Mouse (Mus musculus) macrophage (primary cell): ENCODE measurements around the gene Pmm1. TPM values are rescaled to one million over a fixed set of nuclear protein-coding genes. Genes with fewer than 3 reads are reported as not detected.

Experiments used
- H3K27ac ChIP-seq: fragments of 350-480 bp; formaldehyde crosslinking; 2 replicates; pipeline ENCODE4 v1.9.0; 2021
- H3K36me3 ChIP-seq: fragments of 350-480 bp; formaldehyde crosslinking; 2 replicates; pipeline ENCODE4 v1.9.0; 2021; ENCODE audit errors: inconsistent target
- H3K4me3 ChIP-seq: fragments of 350-480 bp; formaldehyde crosslinking; 2 replicates; pipeline ENCODE4 v1.9.0; 2021; ENCODE audit errors: inconsistent target
- H3K79me2 ChIP-seq: fragments of 350-480 bp; formaldehyde crosslinking; 2 replicates; pipeline ENCODE4 v1.9.0; 2021; ENCODE audit errors: inconsistent target
- WGBS: methylation state at CpG from one replicate; pipeline ENCODE4 v1.1.7; 2026; ENCODE audit warnings: inconsistent platforms; ENCODE audit not compliant: missing documents; 5-methylcytosine and 5-hydroxymethylcytosine counted together
- polyA plus RNA-seq: library from polyadenylated mRNA; stranded (reverse); fragments of 250-400 nt; gene quantifications from 3 replicates; pipeline ENCODE4 v1.2.4, GENCODE M21; 2018; ENCODE audit warnings: inconsistent platforms

Pmm1 gene
- polyA plus RNA-seq, 1 experiment from 2014 or later: 10.2 TPM

GRCm38 (mm10) chr15:81967821-81968220 lies 7.1 kb upstream of the Pmm1 start:
- H3K27ac ChIP-seq: no peak overlapping the region
- WGBS: 96% methylated on average over 5 of the region's 5 CpGs

DNA sequence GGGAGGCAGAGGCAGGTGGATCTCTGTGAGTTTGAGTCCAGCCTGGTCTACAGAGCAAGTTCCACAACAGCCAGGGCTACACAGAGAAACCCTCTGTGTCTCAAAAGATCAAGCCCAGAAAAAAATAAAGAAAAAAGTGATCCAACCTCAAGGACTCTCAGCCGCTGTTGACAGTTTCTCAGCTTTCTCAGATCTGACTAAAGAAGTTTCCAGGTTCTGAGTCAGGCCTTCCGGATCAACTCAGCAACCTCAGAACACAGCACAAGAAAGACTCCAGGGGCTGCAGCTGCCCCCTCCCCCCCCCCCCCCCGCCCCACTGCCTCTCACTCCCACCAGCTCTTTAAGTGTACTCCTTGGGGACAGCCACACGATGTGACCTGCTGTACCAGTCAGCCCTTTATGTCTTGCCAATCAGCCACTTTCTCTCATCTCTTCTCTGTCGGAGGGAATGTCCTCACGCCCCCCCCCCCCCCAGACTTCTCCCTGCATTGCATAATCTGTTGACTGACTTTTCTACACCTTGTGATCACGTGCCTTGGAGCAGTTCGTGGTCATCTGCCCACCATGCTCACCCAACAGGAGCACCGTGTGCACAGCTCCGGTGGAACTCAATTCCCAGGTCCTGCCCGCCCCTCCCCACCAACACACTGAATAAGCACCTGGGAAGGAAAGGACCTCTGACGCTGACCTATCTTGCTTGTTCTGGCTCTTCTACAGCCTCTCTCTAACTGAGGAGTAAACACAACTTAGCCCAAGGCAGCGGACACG lies 5.5 kb upstream of the Pmm1 start:
- Histone ChIP-seq H3K27ac (no peak overlapping the region), H3K36me3 (no peaks in the 10 kb centered on the region), H3K79me2 (no peaks in the 10 kb centered on the region), H3K4me3 (no peak overlapping the region)
- 84% methylated on average over 12 of the region's 14 CpGs for WGBS

More at GRCm38 (mm10) chr15:81967821-81968220, 7.1 kb upstream of the Pmm1 start:
- H3K79me2 ChIP-seq: no peaks in the 10 kb centered on the region
- H3K36me3 ChIP-seq: no peaks in the 10 kb centered on the region
- H3K4me3 ChIP-seq: no peak overlapping the region

DNA sequence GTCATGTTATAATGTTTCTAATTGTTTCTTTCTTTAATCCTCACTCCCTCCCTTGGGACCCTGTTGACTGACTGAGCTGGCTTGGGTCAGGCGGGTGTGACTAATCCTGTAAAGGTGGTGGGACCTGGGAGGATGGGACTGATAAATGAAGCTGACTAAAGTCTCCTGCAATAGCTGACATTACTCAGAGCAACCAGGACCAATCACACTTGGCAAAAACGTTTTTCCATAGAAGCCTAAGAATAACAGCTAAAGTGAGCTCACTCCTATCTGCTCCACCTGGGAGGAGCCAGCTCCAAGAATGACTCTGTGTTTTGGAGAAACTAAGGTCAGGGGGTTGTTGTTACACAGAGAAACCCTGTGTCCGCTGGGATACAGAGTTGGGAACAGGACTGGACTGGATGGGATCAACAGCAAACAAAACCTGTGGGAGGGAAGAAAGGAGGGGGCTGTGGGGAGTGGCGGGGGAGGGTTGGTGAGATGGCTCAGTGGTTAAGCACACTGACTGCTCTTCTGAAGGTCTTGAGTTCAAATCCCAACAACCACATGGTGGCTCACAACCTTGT lies 4.3 kb upstream of the Pmm1 start:
- no peaks in the 10 kb centered on the region for H3K36me3 ChIP-seq
- no peak overlapping the region for H3K27ac ChIP-seq
- H3K79me2 ChIP-seq: no peaks in the 10 kb centered on the region
- 84% methylated on average over 4 of the region's 4 CpGs for WGBS
- H3K4me3 ChIP-seq: no peak overlapping the region

GRCm38 (mm10) chr15:81964262-81964661 lies 3.5 kb upstream of the Pmm1 start:
- no peak overlapping the region for H3K4me3 ChIP-seq
- 63% methylated on average over 1 of the region's 1 CpGs for WGBS
- H3K36me3 ChIP-seq: no peaks in the 10 kb centered on the region
- no peaks in the 10 kb centered on the region for H3K79me2 ChIP-seq
- no peak overlapping the region for H3K27ac ChIP-seq

GRCm38 (mm10) chr15:81961078-81961451 lies 335 bp upstream of the Pmm1 start:
- no peak overlapping the region for H3K27ac ChIP-seq
- WGBS: 2% methylated on average over 8 of the region's 8 CpGs
- H3K4me3 ChIP-seq: peak overlapping the region; percentile 32
- H3K36me3 ChIP-seq: no peaks in the 10 kb centered on the region
- H3K79me2 ChIP-seq: no peaks in the 10 kb centered on the region

DNA sequence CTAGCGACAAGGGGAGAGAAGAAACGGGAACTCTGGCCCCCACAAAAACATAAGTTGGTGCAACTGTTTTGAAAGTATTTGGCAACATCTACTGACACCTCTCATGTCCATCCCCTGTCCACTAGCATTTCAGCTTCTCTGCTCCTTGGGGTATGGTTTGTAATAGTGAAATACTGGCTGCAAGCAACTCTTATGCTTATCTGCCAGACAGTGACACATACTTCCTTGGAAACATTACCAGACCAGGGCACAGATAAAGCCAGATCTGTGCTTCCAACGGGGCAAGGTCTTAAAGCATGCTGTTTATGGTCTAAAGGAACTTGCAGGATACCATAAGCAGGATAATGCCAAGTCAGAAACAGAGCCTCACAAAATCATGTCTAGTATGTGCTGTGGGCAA lies 1.8 kb downstream of the Pmm1 start:
- H3K36me3 ChIP-seq: 0 out of 2 replicates have a peak, but pooled peaks cover 4% of the 10 kb centered on the region
- no peak overlapping the region for H3K4me3 ChIP-seq
- WGBS: 64% methylated on average over 3 of the region's 3 CpGs
- H3K27ac ChIP-seq: no peak overlapping the region
- no peaks in the 10 kb centered on the region for H3K79me2 ChIP-seq

- WGBS: 92% methylated on average over 11 of the region's 11 CpGs
- Histone ChIP-seq H3K36me3 (0 out of 2 replicates have a peak, but pooled peaks cover 4% of the 10 kb centered on the region), H3K79me2 (no peaks in the 10 kb centered on the region), H3K4me3 (no peak overlapping the region), H3K27ac (no peak overlapping the region)
Measured at GRCm38 (mm10) chr15:81957598-81957997, 3.1 kb downstream of the Pmm1 start.

- H3K36me3 ChIP-seq: 0 out of 2 replicates have a peak, but pooled peaks cover 4% of the 10 kb centered on the region
- no peak overlapping the region for H3K27ac ChIP-seq
- no peak overlapping the region for H3K4me3 ChIP-seq
- H3K79me2 ChIP-seq: no peaks in the 10 kb centered on the region
- 75% methylated on average over 7 of the region's 8 CpGs for WGBS
Measured at GRCm38 (mm10) chr15:81956457-81956856, 4.3 kb downstream of the Pmm1 start.

DNA sequence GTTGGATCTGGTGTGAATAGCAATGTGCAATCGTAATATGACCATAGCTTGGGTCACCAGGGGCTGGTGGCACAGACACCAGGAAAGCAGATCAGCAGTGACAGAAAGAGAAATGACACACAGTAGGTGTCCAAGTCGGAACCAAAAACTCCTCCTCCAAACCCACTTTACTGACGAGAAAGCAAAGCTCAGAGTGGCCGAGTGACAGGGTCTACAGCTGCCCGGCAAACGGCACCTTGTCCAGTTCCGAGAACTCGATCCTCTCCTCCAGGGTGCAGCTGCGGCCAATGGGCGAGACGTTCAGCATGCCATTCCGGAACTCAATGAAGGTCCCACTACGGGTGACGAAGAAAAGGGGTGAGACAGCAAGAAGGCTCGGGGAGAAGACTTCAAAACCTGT lies 5.3 kb downstream of the Pmm1 start:
- H3K4me3 ChIP-seq: no peak overlapping the region
- H3K79me2 ChIP-seq: no peaks in the 10 kb centered on the region
- H3K27ac ChIP-seq: no peak overlapping the region
- 0 out of 2 replicates have a peak, but pooled peaks cover 4% of the 10 kb centered on the region for H3K36me3 ChIP-seq
- 95% methylated on average over 15 of the region's 15 CpGs for WGBS

DNA sequence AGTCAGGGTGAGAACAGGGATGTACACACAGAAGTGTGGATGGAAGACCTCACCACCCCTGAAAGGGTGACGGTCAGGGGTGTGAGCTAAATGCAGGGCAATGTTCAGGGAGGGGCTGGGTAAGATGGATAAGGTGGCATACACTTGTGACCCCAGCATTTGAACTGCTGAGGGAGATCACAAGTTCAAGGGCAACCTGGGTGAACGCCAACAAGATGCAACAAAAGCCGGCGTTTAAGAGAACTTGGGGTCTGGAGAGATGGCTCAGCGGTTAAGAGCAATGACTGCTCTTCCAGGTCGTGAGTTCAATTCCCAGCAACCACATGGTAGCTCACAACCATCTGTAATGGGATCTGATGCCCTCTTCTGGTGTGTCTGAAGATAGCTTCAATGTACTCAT lies 6.0 kb downstream of the Pmm1 start:
- Histone ChIP-seq H3K27ac (no peak overlapping the region), H3K4me3 (no peak overlapping the region), H3K36me3 (0 out of 2 replicates have a peak, but pooled peaks cover 4% of the 10 kb centered on the region), H3K79me2 (no peaks in the 10 kb centered on the region)
- WGBS: 96% methylated on average over 6 of the region's 6 CpGs

GRCm38 (mm10) chr15:81954151-81954583 lies 6.6 kb downstream of the Pmm1 start:
- 97% methylated on average over 9 of the region's 9 CpGs for WGBS

GRCm38 (mm10) chr15:81952310-81952709 lies 8.4 kb downstream of the Pmm1 start:
- Histone ChIP-seq H3K36me3 (0 out of 2 replicates have a peak, but pooled peaks cover 4% of the 10 kb centered on the region), H3K79me2 (no peaks in the 10 kb centered on the region), H3K4me3 (no peak overlapping the region), H3K27ac (no peak overlapping the region)
- WGBS: 98% methylated on average over 4 of the region's 4 CpGs

More at GRCm38 (mm10) chr15:81954151-81954583, 6.6 kb downstream of the Pmm1 start:
- Histone ChIP-seq H3K79me2 (no peaks in the 10 kb centered on the region), H3K4me3 (no peak overlapping the region), H3K27ac (no peak overlapping the region), H3K36me3 (0 out of 2 replicates have a peak, but pooled peaks cover 4% of the 10 kb centered on the region)

DNA sequence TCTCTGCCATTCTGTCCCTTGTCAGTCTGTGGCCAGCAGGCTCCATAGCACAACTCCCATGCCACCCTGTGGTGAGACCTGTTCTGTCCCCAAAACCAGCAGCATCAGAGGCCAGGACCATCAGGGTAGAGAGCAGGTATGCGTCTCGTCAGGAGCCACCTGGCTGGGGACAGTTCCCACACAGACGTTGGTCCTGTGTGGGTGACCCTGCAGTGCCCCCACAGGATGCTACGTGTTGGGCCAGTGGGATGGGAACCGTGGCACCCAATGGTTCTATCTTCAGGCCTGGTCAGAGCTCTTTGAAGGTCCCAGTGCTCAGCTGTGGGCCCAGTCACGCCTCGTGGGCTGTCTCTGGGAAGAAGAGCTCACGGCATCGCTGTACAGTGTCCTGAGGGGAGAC lies 9.6 kb downstream of the Pmm1 start:
- Histone ChIP-seq H3K4me3 (no peak overlapping the region), H3K27ac (no peak overlapping the region), H3K79me2 (no peaks in the 10 kb centered on the region), H3K36me3 (0 out of 2 replicates have a peak, but pooled peaks cover 4% of the 10 kb centered on the region)
- 95% methylated on average over 9 of the region's 9 CpGs for WGBS

- 95% methylated on average over 5 of the region's 5 CpGs for WGBS
- Histone ChIP-seq H3K79me2 (no peaks in the 10 kb centered on the region), H3K36me3 (0 out of 2 replicates have a peak, but pooled peaks cover 4% of the 10 kb centered on the region), H3K27ac (no peak overlapping the region), H3K4me3 (no peak overlapping the region)
Measured at GRCm38 (mm10) chr15:81950716-81951115, 10.0 kb downstream of the Pmm1 start.

DNA sequence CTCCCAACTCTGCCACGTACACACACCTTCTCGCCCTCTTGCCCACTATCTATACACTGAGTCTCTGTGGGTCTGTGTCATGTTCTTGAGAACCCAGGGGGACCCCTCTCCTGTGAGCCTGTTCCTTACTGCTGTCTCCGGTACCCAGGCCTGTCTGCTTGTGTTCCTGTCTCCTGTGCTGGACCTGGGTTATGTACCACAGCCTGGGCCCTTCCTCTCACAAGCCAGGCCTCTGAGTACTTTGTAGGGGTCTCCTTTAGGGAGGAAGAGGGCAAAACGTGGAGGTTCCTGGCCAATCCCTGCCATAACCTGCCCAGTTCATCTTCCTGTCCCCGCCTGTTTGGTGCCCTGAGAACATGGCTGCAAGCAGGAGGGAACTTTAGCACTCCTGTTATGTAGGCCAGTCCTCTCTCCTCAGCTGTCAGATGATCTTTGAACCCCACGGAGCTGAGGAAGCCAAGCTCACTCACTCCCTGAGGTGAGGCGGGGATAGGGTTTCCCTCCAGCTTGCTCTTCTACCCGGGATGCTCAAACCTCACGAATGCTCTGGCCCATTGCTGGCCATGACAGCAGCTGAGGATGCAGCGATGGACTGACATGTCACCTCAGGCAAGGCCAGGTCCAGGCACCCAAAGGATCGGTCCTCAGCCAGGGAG lies 11.1 kb downstream of the Pmm1 start:
- Histone ChIP-seq H3K27ac (no peak overlapping the region), H3K79me2 (no peaks in the 10 kb centered on the region), H3K4me3 (no peak overlapping the region), H3K36me3 (no peaks in the 10 kb centered on the region)
- WGBS: 94% methylated on average over 11 of the region's 11 CpGs
